Mouse (Mus musculus) heart, embryonic 14.5 days (tissue): Measurements from ENCODE around the gene Slc41a3. TPM values are rescaled to one million over a fixed set of nuclear protein-coding genes. Genes with fewer than 3 reads are reported as not detected.
A peak's percentile ranks its signal among the peaks of the same experiment; 100 is the strongest.

Source experiments
- ATAC-seq: fragments of 200-750 bp; cut with Nextera tagmentation; 2 replicates; pipeline ENCODE4 v1.8.0; 2017; ENCODE audit warnings: low read depth, moderate TSS enrichment; ENCODE audit not compliant: insufficient number of reproducible peaks, insufficient read depth, low FRiP score
- H3K27ac ChIP-seq, 2 experiments: fragments of 200-500 bp in 1 of 2; fragments of 300-500 bp in 1 of 2; sonication (generic) in 1 of 2; replicated peaks in 1 of 2; 2 replicates each; pipeline ENCODE4 v1.5.1; 2012 to 2014; ENCODE audit warnings: low read depth in 2 of 2, low read length in 2 of 2, control low read depth in 1 of 2, mild to moderate bottlenecking in 1 of 2, mixed read lengths in 1 of 2; ENCODE audit not compliant: control insufficient read depth in 1 of 2, insufficient read depth in 1 of 2
- H3K27me3 ChIP-seq: fragments of 300-500 bp; sonication (generic); 2 replicates; pipeline ENCODE4 v1.6.1; 2014; ENCODE audit warnings: mild to moderate bottlenecking, low read length, control low read depth; ENCODE audit not compliant: control insufficient read depth, insufficient read depth
- H3K36me3 ChIP-seq: fragments of 300-500 bp; sonication (generic); 2 replicates; pipeline ENCODE4 v1.6.1; 2014; ENCODE audit warnings: mild to moderate bottlenecking, control low read depth, low read length, mixed read lengths; ENCODE audit not compliant: control insufficient read depth, insufficient read depth
- H3K4me1 ChIP-seq, 2 experiments: fragments of 200-500 bp in 1 of 2; fragments of 300-500 bp in 1 of 2; sonication (generic) in 1 of 2; 2 replicates each; pipeline ENCODE4 v1.6.1; 2012 to 2014; ENCODE audit warnings: low read length in 2 of 2, control low read depth in 1 of 2, mixed read lengths in 1 of 2; ENCODE audit not compliant: control insufficient read depth in 2 of 2, insufficient read depth in 2 of 2
- H3K4me2 ChIP-seq: fragments of 300-500 bp; sonication (generic); 2 replicates; pipeline ENCODE4 v1.6.1; 2014; ENCODE audit warnings: mild to moderate bottlenecking, low read length
- H3K4me3 ChIP-seq, 2 experiments: fragments of 200-500 bp in 1 of 2; fragments of 300-500 bp in 1 of 2; sonication (generic) in 1 of 2; 2 replicates each; pipeline ENCODE4 v1.5.1; 2012 to 2014; ENCODE audit warnings: low read length in 2 of 2, mild to moderate bottlenecking in 2 of 2, control low read depth in 1 of 2, low read depth in 1 of 2, moderate library complexity in 1 of 2; ENCODE audit not compliant: control insufficient read depth in 1 of 2, insufficient read depth in 1 of 2
- H3K9ac ChIP-seq: fragments of 300-500 bp; sonication (generic); 2 replicates; pipeline ENCODE4 v1.6.1; 2014; ENCODE audit warnings: mild to moderate bottlenecking, low read length
- H3K9me3 ChIP-seq: fragments of 300-500 bp; sonication (generic); 2 replicates; pipeline ENCODE4 v1.6.1; 2016; ENCODE audit warnings: low read length, control low read depth; ENCODE audit not compliant: control insufficient read depth
- WGBS: fragments of 180-500 bp; shearing (Covaris S2); extraction: QIAGEN DNeasy Blood & Tissue Kit; methylation state at CpG from one replicate; pipeline ENCODE4 v1.1.7; 2014; 5-methylcytosine and 5-hydroxymethylcytosine counted together
- polyA plus RNA-seq: library from polyadenylated mRNA; unstranded; fragments of >200 nt; fragmentation: Nextera tagmentation; extraction: Ambion mirVana; gene quantifications from 2 replicates; pipeline ENCODE4 v1.2.1, GENCODE M21; 2014

Slc41a3 gene
- polyA plus RNA-seq, 1 experiment from 2014 or later, result 12.8 TPM

GRCm38 (mm10) chr6:90600351-90600750, 4.2 kb upstream of the Slc41a3 start:
- Histone ChIP-seq H3K4me1 (peaks cover 9 to 28% of the 10 kb centered on the region in 2 experiments), H3K36me3 (no peaks in the 10 kb centered on the region), H3K4me2 (no peak overlapping the region), H3K27ac (no peak overlapping the region), H3K4me3 (no peak overlapping the region), H3K9ac (no peak overlapping the region), H3K27me3 (no peaks in the 10 kb centered on the region), H3K9me3 (peaks cover 3% of the 10 kb centered on the region; the same call in 1 of the 2 replicates)
- 53% methylated on average over 4 of the region's 4 CpGs for WGBS
- ATAC-seq, result no peak

GRCm38 (mm10) chr6:90601736-90602135, 2.8 kb upstream of the Slc41a3 start:
- Histone ChIP-seq H3K9ac (peak overlapping the region; percentile 16; the same call in 1 of the 2 replicates), H3K4me2 (no peak overlapping the region), H3K27me3 (no peaks in the 10 kb centered on the region), H3K4me1 (peaks cover 10 to 38% of the 10 kb centered on the region in 2 experiments), H3K27ac (no peak overlapping the region), H3K4me3 (no peak overlapping the region), H3K36me3 (no peaks in the 10 kb centered on the region), H3K9me3 (no peaks in the 10 kb centered on the region)
- WGBS, result 30% methylated on average over 7 of the region's 7 CpGs
- no peak for ATAC-seq

GRCm38 (mm10) chr6:90602304-90602703, 2.2 kb upstream of the Slc41a3 start:
- WGBS, result 89% methylated on average over 3 of the region's 3 CpGs
- Histone ChIP-seq H3K9me3 (no peaks in the 10 kb centered on the region), H3K4me2 (no peak overlapping the region), H3K4me1 (peaks cover 12 to 42% of the 10 kb centered on the region in 2 experiments), H3K4me3 (no peak overlapping the region), H3K36me3 (no peaks in the 10 kb centered on the region), H3K27me3 (no peaks in the 10 kb centered on the region), H3K27ac (no peak overlapping the region), H3K9ac (no peak overlapping the region)
- ATAC-seq, result no peak

- Histone ChIP-seq H3K9ac (no peak overlapping the region), H3K4me3 (no peak overlapping the region), H3K9me3 (no peaks in the 10 kb centered on the region), H3K27me3 (no peaks in the 10 kb centered on the region), H3K4me2 (no peak overlapping the region), H3K27ac (no peak overlapping the region), H3K36me3 (no peaks in the 10 kb centered on the region), H3K4me1 (peaks cover 12 to 44% of the 10 kb centered on the region in 2 experiments)
- no peak for ATAC-seq
- 64% methylated on average over 7 of the region's 7 CpGs for WGBS
Observed at GRCm38 (mm10) chr6:90603126-90603525, 1.4 kb upstream of the Slc41a3 start.

GRCm38 (mm10) chr6:90604130-90604529, 395 bp upstream of the Slc41a3 start:
- WGBS, result 70% methylated on average over 3 of the region's 3 CpGs
- Histone ChIP-seq H3K4me3 (peak overlapping the region in 1 of 2 experiments; percentile 56; a peak in 1 of 4 replicates), H3K9me3 (no peaks in the 10 kb centered on the region), H3K4me2 (peak overlapping the region; percentile 91), H3K9ac (no peak overlapping the region), H3K4me1 (peaks cover 13 to 47% of the 10 kb centered on the region in 2 experiments), H3K36me3 (no peaks in the 10 kb centered on the region), H3K27ac (no peak overlapping the region), H3K27me3 (no peaks in the 10 kb centered on the region)
- no peak for ATAC-seq

GRCm38 (mm10) chr6:90605298-90605665, 757 bp downstream of the Slc41a3 start:
- no peak for ATAC-seq

GRCm38 (mm10) chr6:90606538-90606937, 2.0 kb downstream of the Slc41a3 start:
- ATAC-seq, result no peak
- H3K27me3 ChIP-seq, result no peaks in the 10 kb centered on the region
- no peaks in the 10 kb centered on the region for H3K36me3 ChIP-seq
- H3K9me3 ChIP-seq, result no peaks in the 10 kb centered on the region
- H3K27ac ChIP-seq, result no peak overlapping the region
- no peak overlapping the region for H3K4me2 ChIP-seq
- 22% methylated on average over 7 of the region's 7 CpGs for whole genome bisulfite sequencing
- no peak overlapping the region for H3K9ac ChIP-seq
- no peak overlapping the region for H3K4me3 ChIP-seq
- peaks cover 12 to 44% of the 10 kb centered on the region in 2 experiments for H3K4me1 ChIP-seq

More at GRCm38 (mm10) chr6:90605298-90605665, 757 bp downstream of the Slc41a3 start:
- Histone ChIP-seq H3K4me3 (peak overlapping the region; percentile 56 to 72), H3K36me3 (no peaks in the 10 kb centered on the region), H3K9ac (peak overlapping the region; percentile 76), H3K9me3 (no peaks in the 10 kb centered on the region), H3K4me2 (peak overlapping the region; percentile 91), H3K27ac (no peak overlapping the region), H3K27me3 (no peaks in the 10 kb centered on the region), H3K4me1 (peaks cover 17 to 52% of the 10 kb centered on the region in 2 experiments)
- WGBS, result 7% methylated on average over 5 of the region's 5 CpGs

- Histone ChIP-seq H3K9me3 (no peaks in the 10 kb centered on the region), H3K4me1 (peaks cover 9 to 37% of the 10 kb centered on the region in 2 experiments), H3K27me3 (no peaks in the 10 kb centered on the region), H3K4me3 (no peak overlapping the region), H3K4me2 (no peak overlapping the region), H3K9ac (no peak overlapping the region), H3K27ac (no peak overlapping the region), H3K36me3 (peaks cover under 1% of the 10 kb centered on the region; the same call in 1 of the 2 replicates)
- no peak for ATAC-seq
- WGBS, result 8% methylated on average over 5 of the region's 5 CpGs
Observed at GRCm38 (mm10) chr6:90607196-90607595, 2.7 kb downstream of the Slc41a3 start.
